Mouse (Mus musculus): ENCODE measurements at regions not wholly inside any gene's neighbourhood (a gene's known extent, or its start where the extent isn't known, plus 50 kb on each side); places are given as distances from the start of the nearest gene placed in this dataset.

GRCm38 (mm10) chr6:100126326-100126725 lies 161.0 kb downstream of the Rybp start:
- H3K36me3 ChIP-seq (ENCODE audit: control insufficient read depth, insufficient read depth, low read length, poor library complexity, severe bottlenecking): no peaks in the 10 kb centered on the region
- H3K27ac ChIP-seq (ENCODE audit: insufficient read depth, low read depth, low read length, poor library complexity, severe bottlenecking): no peak overlapping the region
- no peaks in the 10 kb centered on the region for H3K4me1 ChIP-seq (ENCODE audit: control insufficient read depth in 2 of 2, insufficient read depth in 2 of 2, low read length in 2 of 2, poor library complexity in 1 of 2)
- in situ Hi-C loops (cut with MboI; ENCODE audit: low sequenced_read_pairs in 2 of 2, unreplicated experiment in 2 of 2): no loop called here
- TF ChIP-seq ZNF384 (IDR thresholded peaks at IDR 0.05; ENCODE audit: low read depth, low read length) (no peak), HCFC1 (IDR thresholded peaks at IDR 0.05; ENCODE audit: borderline replicate concordance, insufficient read depth, low read length) (no peak), CHD2 (IDR thresholded peaks at IDR 0.05; ENCODE audit: low read depth, low read length) (no peak), ZC3H11A (IDR thresholded peaks at IDR 0.05; ENCODE audit: borderline replicate concordance, low read depth, low read length) (no peak), MAFK (IDR thresholded peaks at IDR 0.05; ENCODE audit: insufficient read depth, low read depth, low read length) (no peak)
- no peak for DNase-seq (ENCODE audit: low read depth, low spot score)
- no peaks in the 10 kb centered on the region for H3K9me3 ChIP-seq (ENCODE audit: control insufficient read depth, insufficient read depth, low read depth, low read length)
- no peak overlapping the region for H3K9ac ChIP-seq (ENCODE audit: insufficient read depth, low read depth, low read length, poor library complexity, severe bottlenecking)
- H3K4me3 ChIP-seq (ENCODE audit: insufficient read depth in 1 of 2, low read depth in 1 of 2, low read length in 2 of 2, poor library complexity in 1 of 2, severe bottlenecking in 1 of 2): no peak overlapping the region

- no peak overlapping the region for H3K27ac ChIP-seq (ENCODE audit: insufficient read depth, low read depth, low read length, poor library complexity, severe bottlenecking)
- no peaks in the 10 kb centered on the region for H3K9me3 ChIP-seq (ENCODE audit: control insufficient read depth, insufficient read depth, low read depth, low read length)
- H3K4me1 ChIP-seq (ENCODE audit: control insufficient read depth in 2 of 2, insufficient read depth in 2 of 2, low read length in 2 of 2, poor library complexity in 1 of 2): no peaks in the 10 kb centered on the region
- in situ Hi-C loops (cut with MboI; ENCODE audit: low sequenced_read_pairs in 2 of 2, unreplicated experiment in 2 of 2): no loop called here
- H3K36me3 ChIP-seq (ENCODE audit: control insufficient read depth, insufficient read depth, low read length, poor library complexity, severe bottlenecking): no peaks in the 10 kb centered on the region
- no peak for DNase-seq (ENCODE audit: low read depth, low spot score)
- TF ChIP-seq HCFC1 (IDR thresholded peaks at IDR 0.05; ENCODE audit: borderline replicate concordance, insufficient read depth, low read length) (no peak), MAFK (IDR thresholded peaks at IDR 0.05; ENCODE audit: insufficient read depth, low read depth, low read length) (no peak), CHD2 (IDR thresholded peaks at IDR 0.05; ENCODE audit: low read depth, low read length) (no peak), ZNF384 (IDR thresholded peaks at IDR 0.05; ENCODE audit: low read depth, low read length) (no peak), ZC3H11A (IDR thresholded peaks at IDR 0.05; ENCODE audit: borderline replicate concordance, low read depth, low read length) (no peak)
- no peak overlapping the region for H3K4me3 ChIP-seq (ENCODE audit: insufficient read depth in 1 of 2, low read depth in 1 of 2, low read length in 2 of 2, poor library complexity in 1 of 2, severe bottlenecking in 1 of 2)
- no peak overlapping the region for H3K9ac ChIP-seq (ENCODE audit: insufficient read depth, low read depth, low read length, poor library complexity, severe bottlenecking)
Measured at GRCm38 (mm10) chr6:100121240-100121639, 166.0 kb downstream of the Rybp start.

GRCm38 (mm10) chr6:100120017-100120944 lies 167.0 kb downstream of the Rybp start:
- no peaks in the 10 kb centered on the region for H3K36me3 ChIP-seq (ENCODE audit: control insufficient read depth, insufficient read depth, low read length, poor library complexity, severe bottlenecking)
- H3K4me3 ChIP-seq (ENCODE audit: insufficient read depth in 1 of 2, low read depth in 1 of 2, low read length in 2 of 2, poor library complexity in 1 of 2, severe bottlenecking in 1 of 2): no peak overlapping the region
- no peak overlapping the region for H3K9ac ChIP-seq (ENCODE audit: insufficient read depth, low read depth, low read length, poor library complexity, severe bottlenecking)
- no peak overlapping the region for H3K27ac ChIP-seq (ENCODE audit: insufficient read depth, low read depth, low read length, poor library complexity, severe bottlenecking)
- DNase-seq (ENCODE audit: low read depth, low spot score): no peak
- in situ Hi-C loops (cut with MboI; ENCODE audit: low sequenced_read_pairs in 2 of 2, unreplicated experiment in 2 of 2): no loop called here
- H3K4me1 ChIP-seq (ENCODE audit: control insufficient read depth in 2 of 2, insufficient read depth in 2 of 2, low read length in 2 of 2, poor library complexity in 1 of 2): no peaks in the 10 kb centered on the region
- no peak for TF ChIP-seq ZNF384 (IDR thresholded peaks at IDR 0.05; ENCODE audit: low read depth, low read length)
- no peak for TF ChIP-seq CHD2 (IDR thresholded peaks at IDR 0.05; ENCODE audit: low read depth, low read length)
- TF ChIP-seq HCFC1 (IDR thresholded peaks at IDR 0.05; ENCODE audit: borderline replicate concordance, insufficient read depth, low read length): no peak
- no peak for TF ChIP-seq MAFK (IDR thresholded peaks at IDR 0.05; ENCODE audit: insufficient read depth, low read depth, low read length)
- TF ChIP-seq ZC3H11A (IDR thresholded peaks at IDR 0.05; ENCODE audit: borderline replicate concordance, low read depth, low read length): no peak
- H3K9me3 ChIP-seq (ENCODE audit: control insufficient read depth, insufficient read depth, low read depth, low read length): no peaks in the 10 kb centered on the region

- Histone ChIP-seq H3K9me3 (ENCODE audit: control insufficient read depth, insufficient read depth, low read depth, low read length) (no peaks in the 10 kb centered on the region), H3K4me3 (ENCODE audit: insufficient read depth in 1 of 2, low read depth in 1 of 2, low read length in 2 of 2, poor library complexity in 1 of 2, severe bottlenecking in 1 of 2) (no peak overlapping the region), H3K36me3 (ENCODE audit: control insufficient read depth, insufficient read depth, low read length, poor library complexity, severe bottlenecking) (no peaks in the 10 kb centered on the region), H3K9ac (ENCODE audit: insufficient read depth, low read depth, low read length, poor library complexity, severe bottlenecking) (no peak overlapping the region), H3K4me1 (ENCODE audit: control insufficient read depth in 2 of 2, insufficient read depth in 2 of 2, low read length in 2 of 2, poor library complexity in 1 of 2) (no peaks in the 10 kb centered on the region), H3K27ac (ENCODE audit: insufficient read depth, low read depth, low read length, poor library complexity, severe bottlenecking) (no peak overlapping the region)
- in situ Hi-C loops (cut with MboI; ENCODE audit: low sequenced_read_pairs in 2 of 2, unreplicated experiment in 2 of 2): no loop called here
- no peak for DNase-seq (ENCODE audit: low read depth, low spot score)
- TF ChIP-seq CHD2 (IDR thresholded peaks at IDR 0.05; ENCODE audit: low read depth, low read length) (no peak), MAFK (IDR thresholded peaks at IDR 0.05; ENCODE audit: insufficient read depth, low read depth, low read length) (no peak), HCFC1 (IDR thresholded peaks at IDR 0.05; ENCODE audit: borderline replicate concordance, insufficient read depth, low read length) (no peak), ZC3H11A (IDR thresholded peaks at IDR 0.05; ENCODE audit: borderline replicate concordance, low read depth, low read length) (no peak), ZNF384 (IDR thresholded peaks at IDR 0.05; ENCODE audit: low read depth, low read length) (no peak)
Measured at GRCm38 (mm10) chr6:100117084-100117483, 170.2 kb downstream of the Rybp start.
